Mouse (Mus musculus): ENCODE measurements around the gene Slc9a2.

GRCm38 (mm10) chr1:40680067-40680867, at the start of gene Slc9a2:
- TF ChIP-seq CTCF (IDR thresholded peaks at IDR 0.05; ENCODE audit: control insufficient read depth, insufficient read depth, insufficient read length) (no peak), MYOD1 (IDR thresholded peaks at IDR 0.05; ENCODE audit: control insufficient read depth, insufficient read length, low read depth) (no peak), MYOG (IDR thresholded peaks at IDR 0.05; ENCODE audit: control insufficient read depth, extremely low read depth, insufficient read length) (no peak), USF1 (IDR thresholded peaks at IDR 0.05; ENCODE audit: low read depth) (no peak)

Measured in C2C12 (cell line).